Mouse (Mus musculus) embryonic stem cell, embryonic (primary cell): ENCODE results near the gene Olfr1453.
"Not testable (repeated sequence)": the region's sequence is repeated elsewhere in the genome, so short reads cannot be mapped to it uniquely, and the experiment has no call there.

Experiments used
- CTCF ChIA-PET, 4 experiments: fragments of 300-600 bp in 2 of 4; fragments of 350-600 bp in 2 of 4; sonication (Branson Sonifier 250); formaldehyde crosslinking; loops; one replicate each; lab custom pipeline; 2022; ENCODE audit warnings: inconsistent platforms in 2 of 4; lab: Charles Lee
- POLR2A ChIA-PET, 4 experiments: fragments of 300-600 bp in 2 of 4; fragments of 350-600 bp in 2 of 4; sonication (Branson Sonifier 250); formaldehyde crosslinking; loops; one replicate each; lab custom pipeline; 2022; ENCODE audit warnings: antibody characterized with exemption in 4 of 4, inconsistent platforms in 1 of 4; lab: Charles Lee

The Olfr1453 gene

GRCm38 (mm10) chr19:13028227-13028626 lies at the start of gene Olfr1453:
TSS of gene Olfr1453 (minus strand) at chr19:13028327.
- CTCF ChIA-PET: no interaction called here
- POLR2A ChIA-PET: no interaction called here

- CTCF ChIA-PET: no interaction called here
Observed at GRCm38 (mm10) chr19:13060310-13060709, 32.2 kb upstream of the Olfr1453 start, which contains the start of gene Olfr1454. TSS of gene Olfr1454 (plus strand) at chr19:13060610.

GRCm38 (mm10) chr19:12994714-12995113 lies 33.4 kb downstream of the Olfr1453 start, which contains the start of gene Olfr1451:
TSS of gene Olfr1451 (plus strand) at chr19:12995014.
- CTCF ChIA-PET: no interaction called here
- POLR2A ChIA-PET: no interaction called here

More at GRCm38 (mm10) chr19:13060310-13060709, 32.2 kb upstream of the Olfr1453 start, which contains the start of gene Olfr1454:
- POLR2A ChIA-PET: no interaction called here

GRCm38 (mm10) chr19:12992316-12992715 lies 35.8 kb downstream of the Olfr1453 start:
- POLR2A ChIA-PET: not testable (repeated sequence)

More at GRCm38 (mm10) chr19:12992316-12992715, 35.8 kb downstream of the Olfr1453 start:
- CTCF ChIA-PET: not testable (repeated sequence)
